Mouse (Mus musculus) ES-E14 (cell line): ENCODE measurements at regions not wholly inside any gene's neighbourhood (a gene's known extent, or its start where the extent isn't known, plus 50 kb on each side); places are given as distances from the start of the nearest gene placed in this dataset.

ENCODE experiments used
- DNase-seq: peaks from one replicate; pipeline ENCODE4 v3.0.0-alpha.2; 2013; ENCODE audit warnings: low read depth, low spot score
- H3K27ac ChIP-seq: 2 replicates; pipeline ENCODE4 v1.5.1; 2012; ENCODE audit warnings: low read depth, mild to moderate bottlenecking, low read length, moderate library complexity, mixed read lengths; ENCODE audit not compliant: poor library complexity, insufficient read depth, severe bottlenecking
- H3K36me3 ChIP-seq: 2 replicates; pipeline ENCODE4 v1.6.1; 2012; ENCODE audit warnings: mild to moderate bottlenecking, low read length, moderate library complexity, mixed read lengths; ENCODE audit not compliant: control insufficient read depth, poor library complexity, insufficient read depth, severe bottlenecking
- H3K4me1 ChIP-seq, 2 experiments: fragments of 150-350 bp in 1 of 2; sonication (generic) in 1 of 2; 2 replicates each; pipeline ENCODE4 v1.6.1; 2012; ENCODE audit warnings: low read length in 2 of 2, mild to moderate bottlenecking in 1 of 2, mixed read lengths in 1 of 2; ENCODE audit not compliant: control insufficient read depth in 2 of 2, insufficient read depth in 2 of 2, poor library complexity in 1 of 2
- H3K4me3 ChIP-seq, 2 experiments: fragments of 150-350 bp in 1 of 2; sonication (generic) in 1 of 2; 2 replicates each; pipeline ENCODE4 v1.5.1; 2012; ENCODE audit warnings: low read length in 2 of 2, low read depth in 1 of 2, mild to moderate bottlenecking in 1 of 2, mixed read lengths in 1 of 2; ENCODE audit not compliant: insufficient read depth in 1 of 2, poor library complexity in 1 of 2, severe bottlenecking in 1 of 2
- H3K9ac ChIP-seq: 2 replicates; pipeline ENCODE4 v1.6.1; 2012; ENCODE audit warnings: low read depth, mild to moderate bottlenecking, low read length, mixed read lengths; ENCODE audit not compliant: poor library complexity, insufficient read depth, severe bottlenecking
- H3K9me3 ChIP-seq: fragments of 150-350 bp; sonication (generic); 2 replicates; pipeline ENCODE4 v1.6.1; 2012; ENCODE audit warnings: low read depth, mild to moderate bottlenecking, low read length; ENCODE audit not compliant: control insufficient read depth, insufficient read depth
- CHD2 ChIP-seq: IDR thresholded peaks from 2 replicates; pipeline ENCODE4 v1.6.1; 2014; ENCODE audit warnings: mild to moderate bottlenecking, low read depth, low read length, inconsistent platforms
- HCFC1 ChIP-seq: IDR thresholded peaks from 2 replicates; pipeline ENCODE4 v1.6.1; 2012; ENCODE audit warnings: low read length, inconsistent platforms, borderline replicate concordance; ENCODE audit not compliant: insufficient read depth
- MAFK ChIP-seq: IDR thresholded peaks from 2 replicates; pipeline ENCODE4 v1.6.1; 2014; ENCODE audit warnings: mild to moderate bottlenecking, low read depth, low read length, inconsistent platforms; ENCODE audit not compliant: insufficient read depth
- ZC3H11A ChIP-seq: IDR thresholded peaks from 2 replicates; pipeline ENCODE4 v1.6.1; 2012; ENCODE audit warnings: low read depth, mild to moderate bottlenecking, inconsistent platforms, low read length, borderline replicate concordance
- ZNF384 ChIP-seq: IDR thresholded peaks from 2 replicates; pipeline ENCODE4 v1.6.1; 2012; ENCODE audit warnings: low read depth, low read length, inconsistent platforms
- in situ Hi-C, 2 experiments: fragments of 600-800 bp; cut with MboI; formaldehyde crosslinking; loops; one replicate each; pipeline ENCODE4 v1.15.1; 2025; ENCODE audit warnings: low sequenced_read_pairs in 2 of 2, inconsistent platforms in 1 of 2; ENCODE audit not compliant: unreplicated experiment in 2 of 2

GRCm38 (mm10) chr17:44366438-44366837 lies 178.1 kb downstream of the Clic5 start:
- in situ Hi-C loops, result no loop called here
- H3K9me3 ChIP-seq, result no peaks in the 10 kb centered on the region
- no peaks in the 10 kb centered on the region for H3K4me1 ChIP-seq
- H3K36me3 ChIP-seq, result no peaks in the 10 kb centered on the region
- H3K27ac ChIP-seq, result no peak overlapping the region
- no peak overlapping the region for H3K4me3 ChIP-seq
- no peak for TF ChIP-seq CHD2
- no peak for TF ChIP-seq ZNF384
- no peak for TF ChIP-seq ZC3H11A
- TF ChIP-seq HCFC1, result no peak
- no peak for TF ChIP-seq MAFK
- no peak for DNase-seq
- H3K9ac ChIP-seq, result no peak overlapping the region

- no peak for DNase-seq
- H3K9me3 ChIP-seq, result no peaks in the 10 kb centered on the region
- no peaks in the 10 kb centered on the region for H3K36me3 ChIP-seq
- TF ChIP-seq MAFK, result no peak
- TF ChIP-seq ZNF384, result no peak
- no peak for TF ChIP-seq HCFC1
- no peak for TF ChIP-seq ZC3H11A
- TF ChIP-seq CHD2, result no peak
- H3K4me1 ChIP-seq, result no peaks in the 10 kb centered on the region
- no peak overlapping the region for H3K4me3 ChIP-seq
- no peak overlapping the region for H3K9ac ChIP-seq
- in situ Hi-C loops, result no loop called here
- no peak overlapping the region for H3K27ac ChIP-seq
Measured at GRCm38 (mm10) chr17:44367561-44367960, 179.2 kb downstream of the Clic5 start.

- Histone ChIP-seq H3K36me3 (no peaks in the 10 kb centered on the region), H3K4me3 (no peak overlapping the region), H3K9me3 (no peaks in the 10 kb centered on the region), H3K9ac (no peak overlapping the region), H3K27ac (no peak overlapping the region), H3K4me1 (no peaks in the 10 kb centered on the region)
- TF ChIP-seq HCFC1, result no peak
- no peak for TF ChIP-seq ZC3H11A
- no peak for TF ChIP-seq ZNF384
- no peak for TF ChIP-seq CHD2
- no peak for TF ChIP-seq MAFK
- in situ Hi-C loops, result no loop called here
- DNase-seq, result no peak
Measured at GRCm38 (mm10) chr17:44370966-44371465, 182.6 kb downstream of the Clic5 start.

GRCm38 (mm10) chr17:44371620-44372019 lies 183.2 kb downstream of the Clic5 start:
- no peaks in the 10 kb centered on the region for H3K4me1 ChIP-seq
- TF ChIP-seq HCFC1, result no peak
- TF ChIP-seq MAFK, result no peak
- TF ChIP-seq ZNF384, result no peak
- no peak for TF ChIP-seq ZC3H11A
- no peak for TF ChIP-seq CHD2
- no peak overlapping the region for H3K9ac ChIP-seq
- H3K27ac ChIP-seq, result no peak overlapping the region
- no peak overlapping the region for H3K4me3 ChIP-seq
- no peak for DNase-seq
- H3K9me3 ChIP-seq, result no peaks in the 10 kb centered on the region
- no peaks in the 10 kb centered on the region for H3K36me3 ChIP-seq
- in situ Hi-C loops, result no loop called here
